Mouse (Mus musculus) CD4-positive, CD25-positive, alpha-beta regulatory T cell, adult 4 months (primary cell): Measurements from ENCODE around the gene Stap2. TPM values are rescaled to one million over a fixed set of nuclear protein-coding genes. Genes with fewer than 3 reads are reported as not detected.

Source experiments
- ATAC-seq: one replicate; pipeline ENCODE4 v1.8.0; 2017
- polyA plus RNA-seq, 2 experiments: library from polyadenylated mRNA; unstranded; fragments of 100-300 nt; shearing (Covaris generic); gene quantifications; one replicate each; pipeline ENCODE4 v1.2.1; 2017

Gene Stap2
- polyA plus RNA-seq, 2 experiments from 2014 or later, result 0.70 TPM; not detected in 1

GRCm38 (mm10) chr17:56003000-56003399 lies 2.4 kb downstream of the Stap2 start:
- no peak for ATAC-seq

GRCm38 (mm10) chr17:55999794-56000499 lies 5.4 kb downstream of the Stap2 start:
- no peak for ATAC-seq

DNA sequence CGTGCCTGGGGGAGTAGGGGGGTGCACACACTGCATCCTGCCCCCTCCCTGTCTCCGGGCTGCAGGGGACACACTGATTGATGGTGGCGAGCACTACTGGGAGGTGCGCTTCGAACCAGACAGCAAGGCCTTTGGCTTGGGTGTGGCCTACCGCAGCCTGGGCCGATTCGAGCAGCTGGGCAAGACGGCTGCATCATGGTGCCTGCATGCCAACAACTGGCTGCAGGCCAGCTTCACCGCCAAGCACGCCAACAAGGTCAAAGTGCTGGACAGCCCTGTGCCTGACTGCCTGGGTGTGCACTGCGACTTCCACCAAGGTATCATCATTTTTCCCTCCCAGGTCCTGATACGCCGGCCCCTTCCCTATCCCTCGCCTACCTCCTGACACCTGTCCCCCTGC lies 9.4 kb downstream of the Stap2 start:
- ATAC-seq, result no peak

- ATAC-seq, result no peak
These were observed 15.0 kb downstream of the Stap2 start for GRCm38 (mm10) chr17:55990278-55990898.

DNA sequence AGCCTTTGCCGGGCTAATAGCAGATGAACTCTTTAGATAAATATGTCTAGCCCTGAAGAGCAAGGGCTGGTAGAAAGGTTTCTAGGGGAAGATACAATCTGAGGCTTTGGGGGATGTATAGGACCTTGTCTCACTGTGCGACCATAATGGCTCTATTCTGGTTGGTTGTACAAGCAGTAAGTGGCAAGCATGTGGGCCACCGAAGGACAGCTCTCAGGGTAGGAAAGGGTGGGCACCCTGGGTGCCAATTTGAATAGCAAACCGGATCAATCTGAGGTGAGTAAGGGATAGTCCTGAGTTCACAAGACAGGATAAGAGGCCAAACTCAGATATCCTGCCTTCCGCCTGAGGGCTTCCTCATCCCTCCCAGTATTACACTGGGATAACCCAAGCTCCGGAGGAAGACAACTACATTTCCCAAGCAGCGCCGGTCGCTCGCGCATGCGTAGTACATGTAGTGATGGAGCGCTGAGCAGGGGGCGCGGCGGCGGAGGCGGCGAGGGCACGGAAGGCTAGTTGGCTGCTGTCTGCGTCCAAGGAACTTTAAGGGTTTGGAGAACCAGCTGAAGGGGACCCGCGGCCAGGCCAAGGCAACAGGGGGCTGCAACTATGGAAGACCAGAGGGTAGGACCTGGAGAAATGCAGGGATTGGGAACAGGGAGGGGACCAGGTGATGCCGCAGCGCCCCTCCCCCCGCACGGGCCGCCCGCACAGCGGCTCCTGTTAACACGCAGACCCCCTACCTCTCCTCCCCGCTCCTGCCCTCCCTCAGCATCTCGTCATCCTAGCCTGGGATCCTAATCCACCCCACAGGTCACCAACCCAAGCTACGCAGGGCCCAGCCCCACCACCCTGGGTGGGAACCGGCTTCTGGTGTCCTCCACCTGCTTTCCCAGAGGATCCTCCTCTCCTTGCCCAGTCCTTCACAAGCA lies 19.1 kb downstream of the Stap2 start, which contains the start of gene Fsd1:
Gene Fsd1 (plus strand): TSS at position 480 of the 932 bp plus-strand sequence.
- ATAC-seq, result no peak

GRCm38 (mm10) chr17:55977301-55977700 lies 28.1 kb downstream of the Stap2 start:
- ATAC-seq, result no peak

GRCm38 (mm10) chr17:55976255-55976862 lies 29.0 kb downstream of the Stap2 start:
- ATAC-seq, result peak; percentile 94

GRCm38 (mm10) chr17:55971453-55971852 lies 33.9 kb downstream of the Stap2 start:
- no peak for ATAC-seq

GRCm38 (mm10) chr17:55969966-55970891 lies 35.2 kb downstream of the Stap2 start, which contains the start of gene Shd:
Gene Shd, plus strand, starts transcription at chr17:55970467.
- no peak for ATAC-seq

GRCm38 (mm10) chr17:55969560-55969959 lies 35.8 kb downstream of the Stap2 start:
- no peak for ATAC-seq

GRCm38 (mm10) chr17:55968210-55968609 lies 37.2 kb downstream of the Stap2 start:
- ATAC-seq, result no peak

DNA sequence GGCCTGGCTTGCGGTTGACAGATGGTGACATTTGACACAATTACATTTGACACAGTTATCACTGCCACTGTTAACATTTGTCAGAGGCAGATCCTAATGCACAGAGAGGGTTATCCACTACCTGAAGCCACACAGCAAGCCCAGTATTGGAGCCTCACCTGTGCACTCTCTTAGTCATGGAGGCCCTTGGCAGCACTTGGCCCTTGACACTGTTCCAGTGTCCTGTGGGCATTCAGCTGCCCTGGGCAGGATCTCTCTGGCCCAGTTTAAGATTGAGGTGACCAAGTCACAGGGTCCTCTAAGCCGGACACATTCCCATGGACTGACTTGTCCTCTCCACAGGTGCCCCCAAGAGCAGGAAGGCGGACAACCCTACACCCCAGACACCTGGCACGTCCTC lies 38.2 kb downstream of the Stap2 start:
- ATAC-seq, result no peak

DNA sequence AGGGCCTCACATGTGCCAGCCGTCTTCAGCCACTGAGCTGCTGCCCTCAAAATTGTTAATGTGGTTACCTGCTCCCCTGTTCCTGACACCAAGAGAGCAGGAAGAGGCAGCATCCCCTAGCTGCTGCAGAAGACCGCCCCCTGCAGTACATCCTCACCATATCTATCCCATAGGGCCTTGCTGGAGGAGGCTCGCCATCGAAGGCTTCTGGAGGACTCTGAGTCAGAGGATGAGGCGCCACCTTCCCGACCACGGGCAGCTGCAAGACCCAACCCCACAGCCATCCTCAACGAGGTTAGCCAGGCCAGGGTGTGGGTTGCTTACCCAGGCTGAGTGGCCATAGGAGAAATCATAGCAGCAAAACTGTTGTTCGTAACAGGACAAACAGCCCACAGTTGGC lies 40.4 kb downstream of the Stap2 start:
- no peak for ATAC-seq

DNA sequence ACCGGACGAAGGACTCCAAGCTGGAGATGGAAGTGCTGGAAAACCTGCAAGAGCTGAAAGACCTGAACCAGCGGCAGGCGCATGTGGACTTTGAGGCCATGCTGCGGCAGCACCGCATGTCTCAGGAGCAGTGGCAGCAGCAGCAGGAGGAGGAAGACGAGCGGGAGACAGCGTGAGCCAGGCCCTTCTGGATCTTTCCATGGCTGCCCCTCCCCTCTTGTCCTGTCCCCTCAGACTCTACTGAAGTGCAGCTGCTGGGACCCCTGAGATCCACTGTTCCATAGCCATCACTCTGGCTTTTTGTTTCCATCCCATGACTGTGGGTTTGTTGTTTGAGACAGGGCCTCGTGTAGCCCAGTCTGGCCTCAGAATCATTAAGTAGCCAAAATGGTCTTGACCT lies 40.9 kb downstream of the Stap2 start:
- ATAC-seq, result no peak

- no peak for ATAC-seq
These were observed 42.2 kb downstream of the Stap2 start for GRCm38 (mm10) chr17:55963171-55963570.

GRCm38 (mm10) chr17:55961631-55962030 lies 43.8 kb downstream of the Stap2 start:
- ATAC-seq, result no peak

GRCm38 (mm10) chr17:55960791-55961190 lies 44.6 kb downstream of the Stap2 start:
- ATAC-seq, result no peak

DNA sequence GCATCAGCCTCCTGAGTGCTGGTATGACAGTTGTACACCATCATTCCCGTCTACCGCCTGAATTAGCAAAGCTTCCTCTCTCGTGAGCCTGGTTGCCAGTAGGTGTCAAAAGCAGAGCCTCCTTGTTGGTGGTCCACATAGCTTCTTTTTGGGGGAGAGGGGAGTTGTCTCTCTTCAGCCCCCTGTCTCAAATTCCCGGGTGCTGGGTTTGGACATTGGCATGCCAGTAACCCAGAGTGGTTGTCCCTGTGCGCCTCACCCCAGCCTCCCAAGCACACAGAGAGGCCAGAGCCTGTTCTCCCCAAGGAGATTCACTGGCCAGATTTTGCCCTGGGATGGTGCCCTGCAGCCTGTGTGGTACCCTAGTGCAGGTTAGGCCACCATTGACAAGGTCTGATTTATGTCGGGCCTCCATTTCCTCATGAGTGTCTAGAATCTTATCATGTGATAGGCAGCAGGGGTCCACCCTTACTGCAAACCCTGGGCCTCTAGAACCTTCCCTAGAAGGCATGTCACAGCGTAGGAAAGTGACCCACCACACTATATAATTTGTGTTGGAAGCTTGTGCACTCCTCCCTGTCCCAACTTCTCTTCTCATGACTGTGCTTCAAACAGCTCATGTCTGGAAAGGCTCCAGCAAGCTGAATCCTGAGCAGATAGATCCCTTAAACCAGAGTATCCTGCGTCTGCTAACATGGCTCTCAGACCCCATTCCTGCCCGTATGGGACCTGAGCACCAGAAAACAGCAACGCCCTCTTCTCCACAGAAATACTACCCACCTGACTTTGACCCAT lies 45.2 kb downstream of the Stap2 start:
- ATAC-seq, result no peak

DNA sequence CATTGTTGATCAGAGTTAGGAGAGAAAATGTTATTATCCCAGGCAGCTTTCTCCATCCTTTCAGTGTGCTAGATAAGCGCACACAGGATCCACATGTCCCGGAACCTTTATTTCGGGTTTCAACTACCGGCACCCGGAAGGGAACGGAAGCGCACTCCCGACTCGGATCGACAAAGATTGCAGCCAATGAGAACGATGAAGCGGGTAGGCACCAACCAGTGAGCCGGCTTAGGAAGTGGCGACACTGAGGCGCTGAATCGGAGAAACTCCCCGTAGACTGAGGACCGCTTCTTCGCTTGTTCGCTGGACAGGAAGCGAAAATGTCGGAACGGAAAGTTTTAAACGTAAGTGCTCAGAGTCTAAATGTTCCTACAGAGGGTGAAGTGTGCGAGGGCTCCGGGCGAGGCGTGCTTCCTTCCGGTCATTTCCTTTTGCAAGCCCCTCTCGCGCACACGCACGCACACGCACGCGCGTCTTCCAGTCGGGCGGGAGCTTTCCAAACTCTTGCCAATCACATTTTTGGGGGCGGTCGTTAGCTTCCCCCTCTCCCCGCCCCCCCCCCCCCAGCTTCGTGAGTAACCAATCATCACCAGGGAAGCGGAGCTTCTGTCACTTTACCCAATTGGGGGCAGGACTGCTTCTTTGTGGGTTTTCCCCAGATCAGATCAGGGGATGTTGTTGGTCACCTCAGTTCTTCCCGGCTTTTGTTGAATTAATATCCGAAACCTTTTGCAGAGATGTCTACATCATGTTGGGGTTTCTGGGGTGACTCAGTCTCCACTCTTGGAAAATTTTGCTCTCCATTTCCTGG lies 46.3 kb downstream of the Stap2 start, which contains the start of gene Yju2:
Gene Yju2 (plus strand): TSS at position 182 of the 811 bp plus-strand sequence.
- peak; percentile 93 for ATAC-seq

DNA sequence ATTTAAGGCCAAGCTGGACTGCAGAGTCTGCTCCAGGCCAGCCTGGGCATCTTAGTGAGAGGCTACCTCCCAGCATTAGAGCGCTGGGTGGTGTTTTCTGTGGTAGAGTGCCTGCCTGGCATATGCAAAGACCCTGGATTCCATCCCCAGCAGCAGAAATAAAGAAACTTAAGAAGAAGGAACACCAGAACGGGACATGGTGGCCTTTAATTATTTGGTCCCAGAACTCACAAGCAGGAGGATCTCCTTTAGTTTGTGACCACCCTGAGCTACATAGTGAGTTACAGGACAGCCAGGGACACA lies 46.8 kb downstream of the Stap2 start:
- ATAC-seq, result peak; percentile 0
